Mouse (Mus musculus) Muller cell, postnatal 12 days (primary cell): ENCODE data around the gene Ifnl2.
"Not testable (repeated sequence)": the region's sequence is repeated elsewhere in the genome, so short reads cannot be mapped to it uniquely, and the experiment has no call there.

Experiments used
- DNase-seq: peaks from one replicate; pipeline ENCODE4 v3.0.0-alpha.2; 2015; ENCODE audit errors: inconsistent ontology term

Gene Ifnl2

DNA sequence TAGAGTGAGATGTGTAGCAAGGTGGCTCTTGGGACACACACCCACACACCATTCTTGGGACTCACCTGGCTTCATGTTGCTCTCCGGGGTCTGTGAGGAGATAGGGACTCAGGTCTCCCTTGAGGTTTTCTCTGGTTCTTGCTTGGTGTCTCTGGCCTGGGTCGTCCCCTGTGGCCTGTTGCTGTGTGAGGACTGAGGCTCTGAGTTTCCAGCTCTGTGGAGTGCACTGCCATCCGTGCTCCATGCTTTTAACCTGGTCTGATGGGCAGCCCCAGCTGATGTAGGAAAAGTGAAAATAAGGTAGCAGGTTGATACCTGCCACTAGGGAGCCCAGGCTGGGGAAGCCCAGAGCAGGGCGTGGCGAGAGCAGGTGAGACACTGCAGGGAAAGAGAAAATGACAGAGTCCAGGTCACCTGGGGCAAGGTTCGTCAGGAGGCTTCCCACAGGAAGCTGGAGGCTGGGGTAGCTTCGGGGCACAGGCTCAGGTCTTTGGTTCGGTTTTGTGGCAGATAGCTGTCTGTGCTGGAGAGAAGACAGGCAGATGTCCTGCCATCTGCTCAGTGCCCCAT lies at the start of gene Ifnl2:
Gene Ifnl2, minus strand, starts transcription at position 51 of the 570 bp plus-strand sequence.
- DNase-seq, result not testable (repeated sequence)

DNA sequence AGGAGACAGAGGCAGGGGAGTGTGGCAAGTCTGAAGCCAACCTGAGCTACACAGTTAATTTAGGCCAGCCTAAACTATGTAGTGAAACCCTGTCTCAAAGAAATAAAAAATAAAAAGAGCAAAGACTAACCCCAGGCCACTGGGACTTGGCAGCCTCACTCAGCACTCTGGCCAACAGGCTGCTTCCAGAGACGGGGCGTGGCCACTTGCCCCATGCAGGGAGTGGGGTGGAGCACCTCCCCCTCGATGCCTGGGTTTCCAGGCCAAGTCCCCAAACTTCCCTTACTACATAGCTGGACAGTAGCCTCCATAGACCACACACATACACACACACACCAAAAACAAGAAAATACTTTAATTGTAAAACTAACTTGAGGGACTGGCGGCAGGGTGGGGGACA lies 48.2 kb upstream of the Ifnl2 start:
- DNase-seq, result peak; percentile 30

DNA sequence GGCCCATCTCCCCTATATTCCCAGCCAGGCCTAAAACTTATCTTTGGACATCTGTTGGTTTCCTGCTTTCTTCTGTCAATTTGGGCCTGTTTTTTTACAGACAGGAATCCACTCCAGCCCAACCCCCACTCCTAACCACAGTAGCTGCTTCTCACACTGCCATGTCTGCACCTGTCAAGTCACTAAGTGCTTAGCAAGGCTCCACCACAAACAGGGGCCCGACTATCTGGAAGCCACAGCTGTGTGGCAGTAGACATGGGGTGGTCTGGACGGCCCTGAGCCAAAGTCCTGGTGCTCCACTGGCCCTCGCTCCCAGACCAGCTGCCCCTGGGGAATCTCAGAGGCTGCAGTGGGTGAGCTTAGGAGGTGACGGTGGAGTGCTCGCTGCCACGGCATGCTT lies 47.5 kb upstream of the Ifnl2 start:
- DNase-seq, result no peak

DNA sequence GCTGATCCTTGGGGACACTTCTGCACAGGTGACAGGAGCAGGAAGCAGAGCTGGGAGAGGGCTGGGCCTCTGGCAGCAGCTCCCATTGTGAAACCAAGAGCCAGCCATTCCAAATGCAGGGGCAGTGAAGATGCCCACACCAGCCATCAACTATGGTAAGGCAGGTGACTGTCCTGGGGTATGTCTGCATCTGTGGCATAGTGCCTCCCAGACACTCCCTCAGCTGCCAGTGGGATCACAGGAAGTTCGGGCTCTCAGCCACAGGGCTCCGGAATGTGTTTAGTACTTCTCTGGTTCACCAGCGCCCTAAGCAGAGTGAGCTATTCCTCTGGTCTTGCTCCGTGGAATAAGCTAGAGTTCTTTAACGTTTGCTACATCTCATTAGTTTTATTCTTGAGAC lies 46.8 kb upstream of the Ifnl2 start:
- no peak for DNase-seq

DNA sequence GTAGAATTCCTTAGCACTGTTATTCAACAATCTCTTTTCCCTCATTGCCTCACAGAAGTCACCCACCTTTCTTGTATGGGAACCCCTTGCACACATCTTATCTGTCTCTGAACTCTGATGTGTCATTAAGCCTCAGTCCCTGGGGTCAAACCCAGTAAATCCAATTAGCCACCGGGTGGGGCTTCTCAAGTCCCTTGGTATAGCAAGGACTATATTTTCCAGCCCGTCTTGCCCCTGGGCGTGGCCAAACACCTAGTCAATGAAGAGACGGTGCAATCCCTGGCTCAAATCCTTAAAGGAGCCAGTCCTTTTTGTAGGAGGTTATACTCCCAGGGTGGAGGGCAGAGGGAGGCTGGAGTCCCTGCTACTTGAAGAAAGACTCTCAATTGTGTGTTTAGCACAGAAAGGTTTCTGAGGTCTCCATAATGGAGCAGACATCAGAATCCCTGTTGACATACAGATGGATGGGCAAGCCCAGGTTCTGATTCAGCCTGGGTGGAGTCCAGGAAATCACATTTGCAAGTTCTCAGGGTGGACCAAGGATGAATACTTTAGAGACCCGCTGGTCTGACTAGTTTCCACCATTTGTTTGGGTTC lies 45.8 kb upstream of the Ifnl2 start:
- DNase-seq, result no peak

DNA sequence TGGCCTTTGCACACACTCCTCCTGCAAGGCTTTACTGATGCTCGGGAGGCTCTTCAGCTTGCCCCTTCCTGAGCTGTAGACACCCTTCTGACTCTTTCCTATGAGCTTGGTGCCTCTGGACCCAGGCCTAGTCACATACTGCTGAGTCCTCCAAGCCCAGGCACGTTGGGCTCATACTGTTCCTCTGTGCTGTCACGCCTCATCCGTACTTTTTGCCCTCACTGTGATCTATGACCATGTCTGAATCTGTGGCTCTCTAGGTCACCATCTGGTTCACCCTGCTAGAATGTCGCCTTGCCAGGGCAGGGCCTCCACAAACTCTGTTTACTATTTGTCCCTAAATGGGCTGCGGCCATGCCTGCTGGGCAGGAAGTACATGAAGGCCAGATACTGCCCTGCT lies 42.8 kb upstream of the Ifnl2 start:
- DNase-seq, result no peak

DNA sequence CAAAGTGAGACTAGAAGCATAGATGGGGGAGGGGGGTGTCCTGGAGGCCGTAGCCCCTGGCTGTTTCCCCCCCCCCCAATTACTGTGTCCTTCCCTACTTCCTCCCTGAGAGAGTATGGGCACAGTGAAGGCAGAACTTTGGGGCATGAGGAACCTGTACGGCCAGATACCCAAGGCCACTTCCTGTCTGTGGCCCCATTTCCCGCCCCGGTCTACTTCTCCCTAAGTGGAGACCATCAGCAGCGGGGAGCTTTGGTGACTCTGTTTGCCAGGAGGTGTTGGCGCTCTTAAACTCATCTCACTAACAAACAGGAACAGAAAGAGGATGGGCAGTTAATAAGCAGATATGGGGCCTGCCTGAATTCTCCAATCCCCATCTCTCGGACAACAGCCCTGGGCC lies 37.4 kb upstream of the Ifnl2 start:
- no peak for DNase-seq

DNA sequence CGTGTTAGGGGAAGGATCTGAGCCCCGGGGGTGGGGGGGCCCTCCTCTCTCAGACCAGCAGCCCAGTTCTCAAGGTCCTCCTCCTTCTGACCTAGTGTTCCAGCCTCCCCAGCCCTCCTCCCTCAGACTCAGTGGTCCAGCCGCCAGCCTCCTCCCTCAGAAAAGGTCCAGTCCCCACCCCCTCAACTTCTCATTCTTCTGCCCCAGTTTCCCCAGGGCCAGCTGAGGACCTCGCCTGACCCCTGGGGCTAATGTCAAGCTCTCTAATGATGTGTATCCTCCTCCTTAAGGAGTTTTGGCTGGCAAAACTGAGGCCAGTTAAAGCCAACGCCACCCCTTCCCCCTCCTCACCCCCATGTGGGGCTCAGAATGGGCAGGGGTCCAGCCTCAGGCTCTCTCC lies 36.9 kb upstream of the Ifnl2 start, which contains the start of gene Nccrp1:
Gene Nccrp1, minus strand, starts transcription at position 101 of the 400 bp plus-strand sequence.
- no peak for DNase-seq

DNA sequence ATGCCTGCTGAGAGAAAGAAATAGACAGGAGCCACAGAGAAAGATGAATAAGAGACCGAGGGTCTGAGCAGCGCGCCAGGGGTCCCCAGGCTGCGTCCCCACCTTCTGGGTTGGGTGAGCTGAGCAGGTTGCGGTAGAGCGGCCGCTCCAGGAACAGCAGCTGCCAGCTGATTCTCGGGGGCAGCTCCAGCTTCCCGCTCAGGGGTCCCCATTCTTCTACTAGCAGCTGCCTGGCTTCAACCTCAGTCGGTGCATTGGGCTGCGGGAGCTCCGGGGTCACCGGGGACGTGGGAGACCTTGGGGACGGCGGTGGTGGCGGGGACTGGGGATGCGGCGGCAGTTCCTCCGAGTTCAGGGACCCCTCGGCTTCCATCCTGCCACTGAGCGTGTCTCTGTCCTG lies 36.4 kb upstream of the Ifnl2 start:
- DNase-seq, result no peak

DNA sequence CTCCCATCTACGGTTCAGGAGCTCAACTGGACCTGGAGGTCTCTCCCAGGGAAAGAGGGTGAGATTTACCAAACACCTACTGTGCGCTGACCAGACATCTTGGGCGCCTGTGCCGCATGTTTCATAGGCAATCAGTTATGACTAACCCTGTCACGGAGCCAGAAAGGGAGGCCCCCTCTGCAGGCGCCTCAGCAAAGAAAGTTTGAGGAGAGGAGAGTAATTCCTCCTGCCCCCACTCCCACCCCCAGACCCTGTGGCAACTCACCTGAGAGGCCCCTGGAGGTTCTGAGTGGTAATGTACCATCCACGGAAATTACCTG lies 35.6 kb upstream of the Ifnl2 start:
- DNase-seq, result no peak

DNA sequence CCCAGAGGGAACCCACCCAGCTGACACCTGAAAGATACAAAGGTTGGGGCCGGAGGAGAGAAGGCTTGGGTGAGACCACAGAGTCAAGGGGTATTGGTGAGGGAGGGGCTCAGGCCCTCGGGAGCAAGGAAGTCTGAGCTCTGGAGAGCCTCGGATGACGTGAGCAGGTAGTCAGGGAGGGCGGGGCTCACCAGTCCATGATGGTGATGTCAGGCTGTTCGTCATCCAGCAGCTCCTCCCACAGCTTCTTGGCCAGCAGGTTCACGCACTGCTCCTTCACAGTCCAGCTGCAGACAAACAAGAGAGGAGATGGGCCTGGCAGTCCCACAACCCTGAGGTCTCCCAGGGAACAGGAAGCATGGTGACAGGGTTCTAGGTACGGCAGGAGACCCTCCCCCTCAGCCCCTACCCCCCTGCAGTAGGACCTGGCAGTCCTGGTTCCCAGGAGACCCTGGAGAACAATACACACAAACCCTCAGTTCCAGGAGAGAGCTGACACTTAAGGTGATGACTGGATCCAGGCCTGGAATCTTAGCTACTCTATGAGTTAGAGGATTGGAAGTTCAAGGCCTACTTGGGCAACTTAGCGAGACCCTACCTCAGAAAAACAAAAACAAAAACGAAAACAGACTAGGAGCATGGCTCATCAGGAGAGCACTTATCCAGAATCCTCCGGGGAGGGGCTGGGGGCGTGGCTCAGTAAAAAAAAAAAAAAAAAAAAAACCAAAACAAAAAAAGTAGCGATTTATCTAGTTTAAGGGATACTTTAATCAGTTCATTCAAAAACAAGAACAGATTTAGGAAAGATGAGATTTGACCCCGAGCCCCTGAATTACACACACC lies 35.0 kb upstream of the Ifnl2 start:
- no peak for DNase-seq

DNA sequence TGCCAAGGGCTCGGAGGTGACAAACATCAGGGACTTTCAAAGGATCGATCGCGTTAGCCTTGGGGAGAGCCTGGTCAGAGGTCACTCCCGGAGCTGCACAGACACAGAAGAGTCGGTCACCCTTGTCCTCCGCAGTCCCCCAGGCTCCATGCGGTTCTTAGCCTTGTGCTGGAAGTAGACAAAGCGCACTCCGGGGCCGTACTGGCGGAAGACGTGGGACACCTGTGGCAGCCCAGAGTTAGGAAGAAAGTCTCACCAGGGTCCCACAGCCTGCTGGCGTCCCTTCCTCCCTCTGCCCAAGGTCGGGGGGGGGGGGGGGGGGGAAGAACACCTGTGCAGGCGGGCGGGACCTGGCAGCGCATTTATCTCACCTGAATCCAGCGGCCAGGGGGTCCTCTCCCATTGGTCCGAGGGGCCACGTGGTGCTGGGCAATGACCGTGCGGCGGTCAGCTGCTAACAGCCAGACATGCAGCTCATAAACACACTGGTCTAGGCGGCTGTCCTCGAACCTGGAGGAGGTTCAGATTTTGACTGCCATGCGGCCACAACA lies 33.9 kb upstream of the Ifnl2 start:
- no peak for DNase-seq

DNA sequence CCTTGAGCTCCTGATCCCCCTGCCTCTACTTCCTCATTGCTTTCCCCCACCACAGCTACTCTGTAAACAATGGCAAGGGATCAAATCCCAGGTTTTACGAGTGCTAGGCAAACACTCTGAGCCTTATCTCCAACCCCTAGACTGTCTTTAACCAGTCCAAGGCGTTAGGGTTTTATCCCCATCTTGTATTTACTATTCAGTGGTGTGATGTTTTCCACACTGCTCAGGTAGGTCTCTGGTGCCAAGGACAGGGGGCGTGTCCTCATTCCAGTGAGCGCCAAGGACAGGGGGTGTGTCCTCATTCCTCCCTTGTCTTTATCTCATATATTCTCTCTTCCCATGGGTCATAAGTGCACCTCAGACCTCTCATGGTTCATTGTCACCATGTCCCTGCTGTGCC lies 30.3 kb upstream of the Ifnl2 start, which contains the start of gene Sycn:
Gene Sycn, plus strand, starts transcription at position 360 of the 400 bp plus-strand sequence.
- DNase-seq, result no peak

DNA sequence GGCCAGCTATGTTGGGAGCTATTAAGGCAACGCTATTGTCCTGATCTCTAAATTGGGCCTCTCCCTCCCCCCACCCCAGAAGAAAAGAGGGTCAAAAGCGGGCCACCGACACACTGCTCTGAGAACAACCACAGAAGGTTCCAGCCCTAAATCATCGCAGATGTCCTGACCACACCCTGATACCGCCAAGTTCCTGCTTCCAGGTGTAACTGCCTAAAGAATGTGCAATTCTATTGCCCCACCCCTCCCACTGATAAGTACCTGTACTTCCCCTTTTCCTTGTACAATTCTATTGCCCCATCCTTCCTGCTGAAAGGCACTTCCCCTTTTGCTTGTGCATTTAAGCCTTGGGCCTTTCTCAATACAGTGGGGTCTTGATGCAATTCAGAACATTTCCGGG lies 28.6 kb upstream of the Ifnl2 start:
- not testable (repeated sequence) for DNase-seq

DNA sequence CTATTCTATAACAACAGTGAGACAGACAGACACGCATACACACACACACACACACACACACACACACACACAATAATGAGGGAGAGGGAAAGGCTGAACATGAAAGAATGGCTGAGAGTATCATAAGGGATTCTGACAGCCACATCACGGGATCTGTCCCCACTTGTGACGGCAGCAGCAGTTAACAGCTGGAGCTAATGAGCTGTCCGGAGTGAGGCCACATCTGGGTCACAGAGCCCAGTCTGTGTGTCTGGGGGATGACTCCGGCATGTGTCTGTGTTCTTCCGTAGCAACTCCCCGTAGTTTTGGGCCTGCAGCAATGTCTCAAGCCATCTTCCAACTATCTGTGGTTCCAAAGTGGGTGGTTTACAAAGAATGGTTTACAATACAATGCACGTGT lies 21.8 kb upstream of the Ifnl2 start:
- DNase-seq, result no peak

DNA sequence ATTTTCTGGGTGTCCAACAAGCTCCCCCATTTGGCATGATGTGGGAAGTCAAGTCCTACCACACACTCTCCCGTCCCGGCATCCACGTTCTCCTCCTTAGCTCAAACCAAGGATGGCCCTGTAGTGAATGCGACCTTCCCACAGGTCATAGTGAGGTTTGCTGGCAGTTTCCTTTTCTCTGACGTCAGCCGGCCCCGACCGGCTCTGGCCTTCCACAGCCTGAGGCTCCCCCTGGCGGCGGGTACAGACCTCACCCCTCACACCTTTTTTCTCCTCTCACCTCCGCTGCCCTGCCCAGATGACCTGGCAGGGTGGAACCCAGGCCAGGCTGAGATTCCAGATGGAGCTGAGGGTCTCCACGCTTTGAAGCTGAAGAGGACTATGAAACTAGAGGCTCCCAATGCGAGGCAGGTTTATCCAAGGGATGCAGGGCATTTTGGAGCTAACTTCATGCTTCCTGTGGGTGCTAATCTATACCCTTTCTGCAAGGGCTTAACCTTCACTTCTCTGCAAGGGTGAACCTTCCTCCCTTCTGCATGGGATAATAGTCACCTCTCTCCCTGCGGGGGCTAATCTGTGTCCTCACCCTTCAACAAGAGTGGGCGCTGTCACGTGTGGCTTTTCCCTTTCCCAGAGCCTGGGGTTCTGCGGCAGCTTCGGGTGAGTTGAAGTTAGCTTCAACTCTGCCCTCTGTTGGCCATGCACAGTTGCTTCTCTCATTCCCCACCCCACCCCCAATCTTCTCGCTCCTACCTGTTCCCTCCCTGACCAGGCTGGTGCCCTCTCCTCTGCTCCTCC lies 17.9 kb upstream of the Ifnl2 start:
- DNase-seq, result peak; percentile 77

DNA sequence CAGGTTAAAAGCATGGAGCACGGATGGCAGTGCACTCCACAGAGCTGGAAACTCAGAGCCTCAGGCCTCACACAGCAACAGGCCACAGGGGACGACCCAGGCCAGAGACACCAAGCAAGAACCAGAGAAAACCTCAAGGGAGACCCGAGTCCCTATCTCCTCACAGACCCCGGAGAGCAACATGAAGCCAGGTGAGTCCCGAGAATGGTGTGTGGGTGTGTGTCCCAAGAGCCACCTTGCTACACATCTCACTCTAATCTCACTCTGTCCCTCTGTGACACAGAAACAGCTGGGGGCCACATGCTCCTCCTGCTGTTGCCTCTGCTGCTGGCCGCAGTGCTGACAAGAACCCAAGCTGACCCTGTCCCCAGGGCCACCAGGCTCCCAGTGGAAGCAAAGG lies 12.3 kb upstream of the Ifnl2 start, which contains the start of gene Ifnl3:
Gene Ifnl3, plus strand, starts transcription at position 301 of the 400 bp plus-strand sequence.
- DNase-seq, result not testable (repeated sequence)

DNA sequence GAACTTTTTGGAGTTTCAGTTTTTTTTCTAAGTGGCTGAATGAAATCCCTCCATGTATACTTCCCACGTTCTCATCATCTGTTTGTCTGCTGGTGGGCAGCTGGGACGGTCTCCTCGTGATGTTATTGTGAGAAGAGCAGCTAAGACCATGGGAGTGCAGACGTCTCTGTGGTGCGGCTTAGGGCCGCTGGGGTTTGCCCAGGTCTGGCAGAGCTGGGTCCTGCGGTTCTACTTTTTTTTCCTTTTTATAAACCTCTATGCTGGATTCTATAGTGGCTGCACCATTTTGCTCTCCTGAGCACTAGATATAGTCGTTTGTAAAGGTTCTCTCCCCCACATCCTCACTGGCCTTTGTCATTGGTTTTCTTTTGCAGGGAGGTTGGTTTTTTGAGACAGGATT lies 1.2 kb upstream of the Ifnl2 start:
- no peak for DNase-seq

DNA sequence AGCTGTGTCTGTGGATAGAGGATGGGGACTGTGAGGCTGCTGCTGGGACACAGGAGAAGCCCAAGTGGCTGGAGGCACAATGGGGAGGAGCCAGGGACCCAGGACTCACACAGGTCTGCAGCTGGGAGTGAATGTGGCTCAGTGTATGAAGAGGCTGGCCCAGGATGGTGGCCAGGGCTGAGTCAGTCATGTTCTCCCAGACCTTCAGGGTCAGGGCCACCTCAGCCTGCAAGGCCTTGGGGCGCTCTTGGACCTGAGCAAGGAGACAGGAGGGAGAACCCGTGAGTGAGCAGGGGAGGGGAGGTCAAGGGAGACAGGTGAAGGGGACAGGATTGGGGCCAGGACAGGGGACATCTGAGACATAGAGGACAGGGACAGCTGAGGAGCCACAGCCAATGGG lies 1.1 kb downstream of the Ifnl2 start:
- DNase-seq, result not testable (repeated sequence)

DNA sequence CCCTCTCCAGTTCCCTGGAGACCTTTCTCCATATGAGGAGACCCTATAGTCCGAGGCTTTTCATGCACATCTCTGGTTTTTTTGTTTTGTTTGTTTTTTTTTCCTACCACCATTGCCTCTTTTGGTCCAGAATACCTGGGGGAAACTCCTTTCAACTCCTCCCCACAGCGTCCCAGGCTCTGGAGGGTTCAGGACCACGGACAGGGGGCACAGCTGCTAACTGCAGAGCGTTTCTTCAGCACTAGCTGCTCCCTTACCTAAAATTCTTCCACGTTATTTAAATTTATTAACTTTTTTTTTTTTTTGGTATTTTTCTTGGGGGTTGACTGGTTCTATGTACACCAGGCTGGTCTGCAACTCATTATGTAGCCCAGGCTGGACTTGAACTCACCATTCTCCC lies 4.7 kb downstream of the Ifnl2 start:
- peak; percentile 46 for DNase-seq

DNA sequence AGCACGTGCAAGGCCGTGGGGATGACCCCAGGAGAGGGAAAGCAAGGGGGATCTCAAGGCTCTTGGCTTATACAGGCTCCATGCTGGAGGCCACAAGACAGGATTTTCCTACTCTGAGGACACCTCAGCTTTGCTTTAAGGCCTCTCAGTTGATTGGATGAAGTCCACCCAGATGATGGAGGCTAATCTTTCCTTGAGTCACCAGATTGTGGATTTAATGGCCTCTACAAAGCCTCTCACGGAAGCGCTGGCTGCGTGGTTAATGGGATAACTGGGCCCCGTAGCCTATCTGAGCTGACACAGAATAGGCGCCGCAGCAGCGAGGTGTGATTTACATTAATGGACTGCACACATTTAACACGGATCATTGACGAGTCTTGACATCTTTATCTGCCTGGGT lies 14.8 kb downstream of the Ifnl2 start:
- DNase-seq, result no peak

DNA sequence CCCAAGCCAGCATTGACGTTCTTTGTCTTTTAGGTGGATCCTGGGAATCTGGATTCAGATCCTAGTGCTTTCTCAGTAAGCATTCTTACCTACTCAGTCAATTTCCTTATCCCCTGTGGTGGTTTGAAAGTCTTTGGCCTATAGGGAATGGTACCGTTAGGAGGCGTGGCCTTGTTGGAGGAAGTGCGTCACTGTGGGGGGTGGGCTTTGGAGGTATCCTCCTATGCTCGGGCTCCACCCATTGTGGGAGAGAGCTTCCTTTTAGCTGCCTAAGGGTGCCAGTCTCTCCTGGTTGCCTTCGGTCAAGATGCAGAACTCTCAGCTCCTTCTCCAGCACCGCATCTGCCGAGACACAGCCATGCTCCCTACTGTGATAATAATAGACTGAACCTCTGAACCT lies 17.9 kb downstream of the Ifnl2 start:
- DNase-seq, result no peak
